Mouse (Mus musculus): Measurements from ENCODE around the gene Dock1. TPM values are rescaled to one million over a fixed set of nuclear protein-coding genes. Genes with fewer than 3 reads are reported as not detected.
A peak's percentile ranks its signal among the peaks of the same experiment; 100 is the strongest.

Gene Dock1
- polyA plus RNA-seq, 1 experiment: 19.6 TPM

- Histone ChIP-seq H3K4me1 (ENCODE audit: control insufficient read depth, insufficient read depth, low read length) (no peaks in the 10 kb centered on the region; the same call in 1 of the 2 replicates), H3K27ac (ENCODE audit: insufficient read depth, low read depth, low read length) (no peak overlapping the region), H3K36me3 (ENCODE audit: control insufficient read depth, insufficient read depth, low read length) (peaks cover 2% of the 10 kb centered on the region), H3K27me3 (replicated peaks; ENCODE audit: control insufficient read depth, insufficient read depth, low read length) (no peaks in the 10 kb centered on the region), H3K4me3 (ENCODE audit: insufficient read depth, low read depth, low read length) (no peak overlapping the region)
- 93% methylated on average over 1 of the region's 1 CpGs for WGBS
- DNase-seq: peak; percentile 34
- TF ChIP-seq CTCF (conservative IDR thresholded peaks at IDR 0.05; ENCODE audit: insufficient read depth, insufficient read length, low read depth, low read length) (no peak), POLR2A (IDR thresholded peaks at IDR 0.05; ENCODE audit: low read depth, low read length) (no peak)
Observed at GRCm38 (mm10) chr7:134749613-134750012, 79.2 kb downstream of the Dock1 start.

- Histone ChIP-seq H3K4me3 (ENCODE audit: insufficient read depth, low read depth, low read length) (no peak overlapping the region), H3K4me1 (ENCODE audit: control insufficient read depth, insufficient read depth, low read length) (no peaks in the 10 kb centered on the region; the same call in 1 of the 2 replicates), H3K27me3 (replicated peaks; ENCODE audit: control insufficient read depth, insufficient read depth, low read length) (no peaks in the 10 kb centered on the region), H3K27ac (ENCODE audit: insufficient read depth, low read depth, low read length) (no peak overlapping the region), H3K36me3 (ENCODE audit: control insufficient read depth, insufficient read depth, low read length) (no peaks in the 10 kb centered on the region; the same call in 1 of the 2 replicates)
- TF ChIP-seq POLR2A (IDR thresholded peaks at IDR 0.05; ENCODE audit: low read depth, low read length) (no peak), CTCF (conservative IDR thresholded peaks at IDR 0.05; ENCODE audit: insufficient read depth, insufficient read length, low read depth, low read length) (no peak)
- WGBS: 100% methylated on average over 3 of the region's 3 CpGs
- DNase-seq: no peak
Observed at GRCm38 (mm10) chr7:134751496-134751895, 81.0 kb downstream of the Dock1 start.

- Histone ChIP-seq H3K4me1 (ENCODE audit: control insufficient read depth, insufficient read depth, low read length) (no peaks in the 10 kb centered on the region; the same call in 1 of the 2 replicates), H3K4me3 (ENCODE audit: insufficient read depth, low read depth, low read length) (no peak overlapping the region), H3K36me3 (ENCODE audit: control insufficient read depth, insufficient read depth, low read length) (no peaks in the 10 kb centered on the region; the same call in 1 of the 2 replicates), H3K27me3 (replicated peaks; ENCODE audit: control insufficient read depth, insufficient read depth, low read length) (no peaks in the 10 kb centered on the region), H3K27ac (ENCODE audit: insufficient read depth, low read depth, low read length) (no peak overlapping the region)
- WGBS: 51% methylated on average over 5 of the region's 5 CpGs
- TF ChIP-seq POLR2A (IDR thresholded peaks at IDR 0.05; ENCODE audit: low read depth, low read length): no peak
- no peak for TF ChIP-seq CTCF (conservative IDR thresholded peaks at IDR 0.05; ENCODE audit: insufficient read depth, insufficient read length, low read depth, low read length)
- DNase-seq: peak; percentile 38
Observed at GRCm38 (mm10) chr7:134753417-134753816, 83.0 kb downstream of the Dock1 start.

GRCm38 (mm10) chr7:134757605-134758004, 87.2 kb downstream of the Dock1 start:
- Histone ChIP-seq H3K4me1 (ENCODE audit: control insufficient read depth, insufficient read depth, low read length) (no peaks in the 10 kb centered on the region), H3K4me3 (ENCODE audit: insufficient read depth, low read depth, low read length) (no peak overlapping the region), H3K27me3 (replicated peaks; ENCODE audit: control insufficient read depth, insufficient read depth, low read length) (no peaks in the 10 kb centered on the region), H3K36me3 (ENCODE audit: control insufficient read depth, insufficient read depth, low read length) (no peaks in the 10 kb centered on the region; the same call in none of the 2 replicates), H3K27ac (ENCODE audit: insufficient read depth, low read depth, low read length) (no peak overlapping the region)
- TF ChIP-seq POLR2A (IDR thresholded peaks at IDR 0.05; ENCODE audit: low read depth, low read length) (no peak), CTCF (conservative IDR thresholded peaks at IDR 0.05; ENCODE audit: insufficient read depth, insufficient read length, low read depth, low read length) (no peak)
- no peak for DNase-seq
- 81% methylated on average over 7 of the region's 7 CpGs for WGBS

- H3K36me3 ChIP-seq (ENCODE audit: control insufficient read depth, insufficient read depth, low read length): peaks cover 1% of the 10 kb centered on the region
- WGBS: 86% methylated on average over 4 of the region's 4 CpGs
- no peak for TF ChIP-seq POLR2A (IDR thresholded peaks at IDR 0.05; ENCODE audit: low read depth, low read length)
- no peak for TF ChIP-seq CTCF (conservative IDR thresholded peaks at IDR 0.05; ENCODE audit: insufficient read depth, insufficient read length, low read depth, low read length)
- H3K27ac ChIP-seq (ENCODE audit: insufficient read depth, low read depth, low read length): no peak overlapping the region
- H3K27me3 ChIP-seq (replicated peaks; ENCODE audit: control insufficient read depth, insufficient read depth, low read length): no peaks in the 10 kb centered on the region
- H3K4me1 ChIP-seq (ENCODE audit: control insufficient read depth, insufficient read depth, low read length): no peaks in the 10 kb centered on the region
- H3K4me3 ChIP-seq (ENCODE audit: insufficient read depth, low read depth, low read length): no peak overlapping the region
- DNase-seq: no peak
Observed at GRCm38 (mm10) chr7:134761799-134762198, 91.3 kb downstream of the Dock1 start.

- DNase-seq: no peak
- Histone ChIP-seq H3K4me3 (ENCODE audit: insufficient read depth, low read depth, low read length) (no peak overlapping the region), H3K27ac (ENCODE audit: insufficient read depth, low read depth, low read length) (no peak overlapping the region), H3K4me1 (ENCODE audit: control insufficient read depth, insufficient read depth, low read length) (no peaks in the 10 kb centered on the region), H3K36me3 (ENCODE audit: control insufficient read depth, insufficient read depth, low read length) (peaks cover 1% of the 10 kb centered on the region), H3K27me3 (replicated peaks; ENCODE audit: control insufficient read depth, insufficient read depth, low read length) (no peaks in the 10 kb centered on the region)
- 48% methylated on average over 13 of the region's 13 CpGs for WGBS
- TF ChIP-seq CTCF (conservative IDR thresholded peaks at IDR 0.05; ENCODE audit: insufficient read depth, insufficient read length, low read depth, low read length) (no peak), POLR2A (IDR thresholded peaks at IDR 0.05; ENCODE audit: low read depth, low read length) (no peak)
Observed at GRCm38 (mm10) chr7:134765130-134765529, 94.7 kb downstream of the Dock1 start.

GRCm38 (mm10) chr7:134771314-134771713, 100.9 kb downstream of the Dock1 start:
- Histone ChIP-seq H3K27me3 (replicated peaks; ENCODE audit: control insufficient read depth, insufficient read depth, low read length) (no peaks in the 10 kb centered on the region), H3K4me1 (ENCODE audit: control insufficient read depth, insufficient read depth, low read length) (no peaks in the 10 kb centered on the region), H3K4me3 (ENCODE audit: insufficient read depth, low read depth, low read length) (no peak overlapping the region), H3K27ac (ENCODE audit: insufficient read depth, low read depth, low read length) (no peak overlapping the region), H3K36me3 (ENCODE audit: control insufficient read depth, insufficient read depth, low read length) (no peaks in the 10 kb centered on the region; the same call in 1 of the 2 replicates)
- WGBS: 96% methylated on average over 9 of the region's 9 CpGs
- no peak for DNase-seq
- no peak for TF ChIP-seq POLR2A (IDR thresholded peaks at IDR 0.05; ENCODE audit: low read depth, low read length)
- TF ChIP-seq CTCF (conservative IDR thresholded peaks at IDR 0.05; ENCODE audit: insufficient read depth, insufficient read length, low read depth, low read length): no peak
